Mouse (Mus musculus) right cerebral cortex, postnatal 4 days (tissue): ENCODE results near the gene Dph6.

Experiments used
- DNase-seq: peaks from one replicate; pipeline ENCODE4 v3.0.0-alpha.2; 2022

Dph6 gene

DNA sequence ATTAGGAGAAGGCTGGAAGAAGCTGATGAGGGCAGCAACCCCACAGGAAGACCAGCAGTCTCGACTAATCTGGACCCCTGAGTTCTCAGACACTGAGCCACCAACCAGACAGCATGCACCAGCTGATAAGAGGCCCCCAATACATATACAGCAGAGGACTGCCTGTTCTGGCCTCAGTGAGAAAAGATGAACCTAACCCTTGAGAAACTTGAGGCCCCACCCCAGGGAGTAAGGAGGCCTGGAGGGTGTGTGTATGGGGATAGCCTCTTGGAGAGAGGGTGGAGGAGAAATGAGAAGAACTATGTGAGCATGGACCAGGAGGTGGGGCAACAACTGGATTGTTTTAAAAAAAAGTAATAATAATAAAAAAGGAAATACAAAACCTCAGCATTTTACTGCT is 118.7 kb downstream of the Dph6 start:
- no peak for DNase-seq

DNA sequence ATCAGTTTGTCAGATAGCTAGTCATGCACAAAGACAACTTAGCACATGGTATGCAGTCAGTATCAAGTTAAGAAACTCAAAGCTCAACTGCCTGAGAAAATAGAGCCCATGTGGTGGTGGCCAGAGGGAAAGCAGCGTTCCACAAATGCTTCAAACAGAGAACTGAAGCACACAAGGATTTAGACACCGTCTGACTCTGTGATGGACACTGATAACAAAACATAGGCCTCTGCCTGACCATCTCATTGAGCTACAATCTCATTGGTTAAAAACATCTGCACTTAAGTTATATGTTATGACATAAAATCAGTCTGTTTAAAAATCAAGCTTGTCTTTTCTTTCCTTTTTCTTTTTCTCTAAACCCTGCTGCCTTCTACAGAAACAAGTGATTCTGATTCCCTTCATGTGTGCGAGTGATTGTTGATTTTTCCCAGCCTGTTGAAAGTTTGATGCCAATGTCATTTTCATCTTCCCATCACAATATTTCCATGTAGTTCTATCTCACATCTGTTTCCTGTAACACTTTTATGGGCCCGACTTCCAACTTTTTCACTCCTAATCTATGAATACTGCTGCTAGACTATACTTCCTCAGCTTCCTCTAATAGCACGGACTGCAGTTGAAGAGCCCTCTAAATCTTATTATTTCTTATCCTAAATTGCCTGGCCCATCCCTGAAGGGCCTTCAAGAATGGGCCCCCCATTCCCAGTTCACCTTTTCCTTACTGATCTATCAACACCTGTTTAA is 123.6 kb downstream of the Dph6 start:
- no peak for DNase-seq

DNA sequence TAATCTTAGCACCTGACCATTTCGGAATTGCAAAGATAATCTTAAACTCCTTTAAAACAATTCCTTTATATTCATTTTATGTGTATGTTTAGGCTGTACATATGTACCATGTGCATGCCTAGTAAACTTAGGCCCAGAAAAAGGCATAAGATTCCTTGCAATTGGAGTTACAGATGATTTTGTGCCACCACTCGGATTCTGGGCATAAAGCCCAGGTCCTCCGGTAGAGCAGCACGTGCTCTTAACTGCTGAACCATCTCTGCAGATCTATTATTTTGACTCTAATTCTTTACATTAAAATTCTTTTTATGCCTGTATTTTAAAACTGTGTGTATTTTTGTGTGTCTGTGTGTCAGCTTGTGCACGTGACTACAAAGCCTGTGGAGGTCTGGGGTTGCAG is 134.3 kb downstream of the Dph6 start:
- DNase-seq = no peak

DNA sequence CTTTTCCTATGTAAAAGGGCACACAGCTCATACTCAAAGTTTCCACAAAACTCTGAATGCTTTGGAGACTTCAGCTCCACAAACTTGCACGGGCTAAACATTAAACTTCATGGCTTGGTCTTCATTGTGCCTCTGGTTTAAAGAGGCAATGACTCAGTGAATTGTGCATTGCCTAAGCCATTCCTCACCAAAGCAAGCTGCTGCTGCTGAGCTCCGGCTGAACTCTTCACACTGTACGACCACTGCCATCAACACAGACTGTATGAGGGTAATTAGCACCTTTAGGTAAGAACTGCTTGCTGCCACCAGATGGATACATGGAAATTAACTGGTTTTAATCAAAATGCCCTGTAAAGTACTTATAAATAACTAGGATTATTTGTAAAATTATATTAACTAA is 134.9 kb downstream of the Dph6 start:
- DNase-seq = no peak

GRCm38 (mm10) chr2:114492398-114492797 is 162.4 kb downstream of the Dph6 start:
- no peak for DNase-seq

DNA sequence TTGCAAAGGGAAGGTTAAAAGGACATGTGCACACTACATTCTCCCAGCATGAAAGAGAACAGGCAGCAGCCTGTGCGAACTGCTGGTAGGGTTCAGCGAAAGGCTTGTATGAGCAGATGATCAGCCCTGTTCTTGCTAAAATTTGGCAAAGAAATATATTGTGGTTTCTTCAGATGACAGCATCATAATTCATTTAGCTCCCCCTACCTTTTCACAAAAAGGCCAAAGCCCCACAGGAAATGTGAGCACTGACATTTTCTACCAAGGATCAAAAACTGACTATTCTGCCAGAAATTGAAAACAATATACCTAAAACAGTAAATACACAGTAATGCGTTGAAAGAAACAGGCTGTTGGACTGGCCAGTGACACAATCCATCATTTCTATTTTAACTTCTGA is 162.9 kb downstream of the Dph6 start:
- DNase-seq = no peak

- DNase-seq = no peak
Measured at GRCm38 (mm10) chr2:114486980-114487379, 167.8 kb downstream of the Dph6 start.
